Mouse (Mus musculus): ENCODE results near the gene Tgfb1i1.

DNA sequence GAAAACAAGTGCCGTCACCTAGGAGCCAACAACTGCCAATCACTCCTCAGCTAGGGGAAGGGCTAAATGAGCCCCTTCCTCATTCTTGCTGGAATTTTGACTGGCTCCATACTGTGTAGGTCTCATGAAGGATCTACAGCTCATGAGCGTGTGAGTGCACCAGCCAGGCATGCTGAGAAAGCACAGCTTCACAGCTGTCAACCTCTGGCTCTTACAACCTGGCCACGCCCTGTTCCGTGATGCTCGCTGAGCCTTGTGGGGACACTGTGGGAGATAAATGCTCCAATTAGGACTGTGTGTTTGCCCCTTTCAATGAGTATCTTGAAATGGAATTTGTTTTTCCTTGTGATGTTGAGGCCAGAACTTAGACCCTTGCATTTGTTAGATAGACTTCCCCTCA, 3.4 kb downstream of the Tgfb1i1 start:
- no peak for TF ChIP-seq TAL1 (IDR thresholded peaks at IDR 0.05; ENCODE audit: low read length)
- TF ChIP-seq GATA1 (IDR thresholded peaks at IDR 0.05; ENCODE audit: low read length) = no peak

All from erythroblast, embryonic 14.5 days (primary cell).